Mouse (Mus musculus) liver, embryonic 16.5 days (tissue): ENCODE measurements around the gene Pip5k1a. TPM values are rescaled to one million over a fixed set of nuclear protein-coding genes. Genes with fewer than 3 reads are reported as not detected.
"Not testable (repeated sequence)": the region's sequence is repeated elsewhere in the genome, so short reads cannot be mapped to it uniquely, and the experiment has no call there.

Experiments
- ATAC-seq: fragments of 200-750 bp; cut with Nextera tagmentation; 2 replicates; pipeline ENCODE4 v1.8.0; 2017; ENCODE audit warnings: low read depth, mild to moderate bottlenecking, moderate number of reproducible peaks, moderate library complexity
- H3K27ac ChIP-seq: fragments of 300-500 bp; sonication (generic); 2 replicates; pipeline ENCODE4 v1.5.1; 2014; ENCODE audit warnings: mild to moderate bottlenecking, low read length
- H3K27me3 ChIP-seq: fragments of 300-500 bp; sonication (generic); 2 replicates; pipeline ENCODE4 v1.6.1; 2014; ENCODE audit warnings: low read depth, low read length, mixed read lengths; ENCODE audit not compliant: control insufficient read depth, insufficient read depth
- H3K36me3 ChIP-seq: fragments of 300-500 bp; sonication (generic); 2 replicates; pipeline ENCODE4 v1.6.1; 2014; ENCODE audit warnings: mild to moderate bottlenecking; ENCODE audit not compliant: control insufficient read depth, insufficient read depth
- H3K4me1 ChIP-seq: fragments of 300-500 bp; sonication (generic); 2 replicates; pipeline ENCODE4 v1.6.1; 2014; ENCODE audit warnings: low read depth, low read length, mixed read lengths; ENCODE audit not compliant: control insufficient read depth
- H3K4me2 ChIP-seq: fragments of 300-500 bp; sonication (generic); 2 replicates; pipeline ENCODE4 v1.6.1; 2014; ENCODE audit warnings: low read depth, low read length, mixed read lengths
- H3K4me3 ChIP-seq: fragments of 300-500 bp; sonication (generic); 2 replicates; pipeline ENCODE4 v1.5.1; 2014; ENCODE audit warnings: low read depth, mild to moderate bottlenecking, low read length
- H3K9ac ChIP-seq: fragments of 300-500 bp; sonication (generic); 2 replicates; pipeline ENCODE4 v1.6.1; 2014; ENCODE audit warnings: low read depth, low read length
- H3K9me3 ChIP-seq: fragments of 300-500 bp; sonication (generic); replicated peaks from 2 replicates; pipeline ENCODE4 v1.6.1; 2016; ENCODE audit warnings: low read length; ENCODE audit not compliant: control insufficient read depth
- WGBS: fragments of 180-500 bp; shearing (Covaris S2); extraction: QIAGEN DNeasy Blood & Tissue Kit; methylation state at CpG from one replicate; pipeline ENCODE4 v1.1.7; 2014; ENCODE audit not compliant: insufficient replicate concordance; 5-methylcytosine and 5-hydroxymethylcytosine counted together
- polyA plus RNA-seq: library from polyadenylated mRNA; unstranded; fragments of >200 nt; fragmentation: Nextera tagmentation; extraction: Ambion mirVana; gene quantifications from 2 replicates; pipeline ENCODE4 v1.2.1, GENCODE M21; 2015

The Pip5k1a gene
- polyA plus RNA-seq, 1 experiment from 2014 or later: 8.9 TPM

DNA sequence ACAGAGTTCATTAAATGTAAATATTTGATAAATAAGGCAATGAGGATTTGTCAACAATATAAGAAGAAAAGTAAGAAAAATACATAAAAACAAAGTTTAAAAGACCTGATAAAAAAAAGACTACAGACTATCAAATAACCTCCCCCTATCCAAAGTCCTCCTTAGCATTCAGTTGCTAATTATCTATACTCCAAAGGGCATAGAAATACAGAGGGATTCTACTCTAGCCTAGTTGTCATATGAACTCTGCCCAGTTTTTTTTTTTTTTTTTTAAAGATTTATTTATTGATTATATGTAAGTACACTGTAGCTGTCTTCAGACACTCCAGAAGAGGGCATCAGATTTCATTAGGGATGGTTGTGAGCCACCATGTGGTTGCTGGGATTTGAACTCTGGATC lies 578 bp upstream of the Pip5k1a start:
- ATAC-seq, H3K9ac ChIP-seq, H3K27me3 ChIP-seq, H3K36me3 ChIP-seq, H3K9me3 ChIP-seq: not testable (repeated sequence)
- H3K4me3 ChIP-seq: peak overlapping the region; percentile 98
- H3K4me2 ChIP-seq: peak overlapping the region; percentile 70
- peaks cover 31% of the 10 kb centered on the region for H3K4me1 ChIP-seq
- H3K27ac ChIP-seq: 0 out of 2 replicates have a peak overlapping the region, but pooled peaks have one; percentile 62

DNA sequence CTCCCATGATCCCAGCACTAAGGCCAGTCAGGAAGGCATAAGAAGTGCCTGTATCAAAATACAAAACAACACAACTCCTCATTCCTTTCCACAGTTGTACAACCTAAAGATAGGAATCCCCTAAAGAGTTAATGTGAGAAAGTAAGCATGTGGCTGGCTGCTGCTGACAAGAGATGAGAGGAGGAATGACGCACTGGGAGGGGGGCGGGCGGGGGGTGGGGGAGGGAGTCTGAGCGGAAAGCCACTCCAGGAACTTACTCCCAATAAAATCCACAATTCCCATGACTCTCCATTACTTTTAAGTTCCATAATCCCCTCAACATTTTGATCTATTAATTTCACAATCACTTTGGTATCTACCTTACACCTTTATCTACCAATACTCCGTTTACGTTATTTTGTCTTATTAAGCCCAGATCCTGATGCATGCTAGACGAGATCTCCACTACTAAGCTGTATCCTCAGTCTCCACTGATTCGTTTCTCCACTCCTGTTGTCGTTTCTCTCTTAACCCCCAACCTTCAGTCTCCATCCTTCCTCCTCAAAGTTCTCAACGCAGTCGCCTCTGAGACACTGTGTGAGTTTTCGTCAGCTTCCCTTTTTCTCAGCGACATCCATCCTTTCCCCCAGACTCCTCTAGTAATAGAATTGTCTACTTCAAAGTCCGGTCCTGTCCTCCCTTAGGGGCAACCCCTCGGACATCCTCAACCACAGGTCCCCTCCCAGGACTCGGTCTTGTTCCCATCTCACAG lies 968 bp downstream of the Pip5k1a start:
- Histone ChIP-seq H3K9ac (peak overlapping the region; percentile 98), H3K4me1 (peaks cover 26% of the 10 kb centered on the region), H3K27me3 (no peaks in the 10 kb centered on the region), H3K4me3 (peak overlapping the region; percentile 98), H3K36me3 (no peaks in the 10 kb centered on the region), H3K9me3 (no peaks in the 10 kb centered on the region), H3K27ac (peak overlapping the region; percentile 88), H3K4me2 (peak overlapping the region; percentile 65)
- 1% methylated on average over 16 of the region's 16 CpGs for WGBS
- ATAC-seq: no peak

DNA sequence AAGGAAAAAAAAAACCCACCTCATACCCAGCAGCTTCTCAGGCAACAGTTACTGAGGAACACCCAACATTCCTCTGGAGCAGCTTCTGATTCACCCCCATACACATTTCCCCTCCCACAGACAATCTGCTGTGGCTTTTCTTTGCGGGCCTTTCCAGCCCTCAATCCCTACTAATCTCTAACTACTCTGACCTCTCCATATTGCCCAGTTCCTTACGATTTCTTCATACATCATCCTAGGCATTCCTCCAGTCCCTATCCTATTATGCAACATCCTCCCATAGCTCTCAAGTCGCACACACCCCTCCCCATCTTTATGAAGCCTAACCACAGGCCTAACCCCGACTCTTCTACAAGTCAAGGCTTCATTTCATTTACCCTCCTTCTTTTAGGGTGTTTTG lies 1.6 kb downstream of the Pip5k1a start:
- no peak for ATAC-seq
- H3K4me3 ChIP-seq: peak overlapping the region; percentile 98
- 6% methylated on average over 4 of the region's 4 CpGs for WGBS
- no peaks in the 10 kb centered on the region for H3K9me3 ChIP-seq
- H3K4me2 ChIP-seq: peak overlapping the region; percentile 65
- H3K27me3 ChIP-seq: no peaks in the 10 kb centered on the region
- peak overlapping the region; percentile 98 for H3K9ac ChIP-seq
- H3K36me3 ChIP-seq: no peaks in the 10 kb centered on the region
- H3K4me1 ChIP-seq: peaks cover 22% of the 10 kb centered on the region
- peak overlapping the region; percentile 88; the same call in 1 of the 2 replicates for H3K27ac ChIP-seq

DNA sequence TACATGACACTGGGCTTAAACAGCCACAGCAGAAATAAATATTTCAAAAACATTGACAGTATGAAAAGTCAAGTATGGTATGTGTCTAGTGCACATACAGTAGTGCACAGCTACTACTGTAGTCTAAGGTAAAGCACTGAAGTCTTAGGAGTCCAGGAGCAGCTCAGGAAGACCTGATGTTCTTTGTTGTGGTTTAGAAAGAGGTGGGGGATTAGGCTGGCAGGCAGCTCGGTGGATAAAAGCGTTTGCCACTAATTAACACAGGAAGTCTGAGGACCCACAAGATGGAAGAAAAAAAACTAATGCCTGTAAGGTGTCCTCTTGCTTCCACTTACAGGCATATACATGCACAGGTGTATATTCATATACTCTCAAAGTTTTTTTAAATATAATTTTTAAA lies 5.9 kb downstream of the Pip5k1a start:
- 16% methylated on average over 2 of the region's 2 CpGs for WGBS
- no peak overlapping the region for H3K4me3 ChIP-seq

DNA sequence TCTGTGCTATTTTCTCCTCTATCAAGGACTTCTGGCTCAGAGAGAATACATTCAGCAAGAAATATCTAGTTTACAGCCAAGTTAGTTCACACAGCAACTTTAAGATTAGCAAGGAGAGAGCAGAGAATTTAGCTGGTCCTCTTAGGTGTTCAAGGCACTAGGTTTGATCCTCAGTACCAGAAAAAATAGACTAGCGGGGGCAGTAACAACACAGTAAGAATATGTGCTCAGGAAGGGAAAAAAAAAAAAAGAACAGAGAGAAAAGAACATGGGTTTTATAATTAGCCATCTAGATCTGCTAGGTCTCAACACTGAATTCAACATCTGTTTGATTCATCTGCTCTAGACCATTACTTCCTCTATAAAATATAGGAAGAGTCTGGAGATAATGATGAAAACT lies 18.7 kb downstream of the Pip5k1a start:
- H3K4me3 ChIP-seq: no peak overlapping the region
- no peaks in the 10 kb centered on the region for H3K36me3 ChIP-seq
- no peaks in the 10 kb centered on the region for H3K27me3 ChIP-seq
- ATAC-seq: no peak
- H3K27ac ChIP-seq: no peak overlapping the region
- H3K9ac ChIP-seq: no peak overlapping the region
- no peak overlapping the region for H3K4me2 ChIP-seq
- WGBS: 89% methylated on average over 1 of the region's 1 CpGs
- no peaks in the 10 kb centered on the region for H3K9me3 ChIP-seq
- peaks cover 2% of the 10 kb centered on the region; the same call in 1 of the 2 replicates for H3K4me1 ChIP-seq

More for the DNA sequence above, 5.9 kb downstream of the Pip5k1a start:
- Histone ChIP-seq H3K9ac (no peak overlapping the region), H3K4me1 (peaks cover 14% of the 10 kb centered on the region), H3K36me3 (peaks cover 7% of the 10 kb centered on the region), H3K27me3 (no peaks in the 10 kb centered on the region), H3K27ac (no peak overlapping the region), H3K9me3 (no peaks in the 10 kb centered on the region), H3K4me2 (no peak overlapping the region)
- ATAC-seq: no peak

DNA sequence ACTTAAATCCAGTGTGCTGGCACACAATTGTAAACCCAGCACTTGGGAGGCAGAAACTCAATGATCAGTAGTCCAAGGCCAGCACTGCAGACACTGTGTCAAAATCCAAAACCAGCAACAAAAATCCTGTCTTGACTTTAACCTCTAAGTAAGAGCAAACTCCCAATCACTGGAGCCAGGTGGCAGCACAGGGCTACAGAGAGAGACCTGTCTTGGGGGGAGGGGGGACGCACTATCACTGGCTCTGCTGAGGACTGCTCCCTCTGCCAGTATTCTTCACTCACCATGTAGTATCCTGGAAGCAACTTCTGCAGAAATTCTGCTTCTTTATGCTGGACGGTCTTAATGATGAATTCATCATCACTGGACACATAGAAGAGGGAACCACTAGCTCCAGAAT lies 35.1 kb downstream of the Pip5k1a start:
- WGBS: 86% methylated on average over 2 of the region's 2 CpGs
- H3K4me3 ChIP-seq: no peak overlapping the region
- H3K4me1 ChIP-seq: no peaks in the 10 kb centered on the region
- H3K36me3 ChIP-seq: peaks cover 56% of the 10 kb centered on the region
- H3K27me3 ChIP-seq: no peaks in the 10 kb centered on the region
- no peaks in the 10 kb centered on the region for H3K9me3 ChIP-seq
- no peak overlapping the region for H3K9ac ChIP-seq
- no peak overlapping the region for H3K4me2 ChIP-seq
- H3K27ac ChIP-seq: no peak overlapping the region
- no peak for ATAC-seq

DNA sequence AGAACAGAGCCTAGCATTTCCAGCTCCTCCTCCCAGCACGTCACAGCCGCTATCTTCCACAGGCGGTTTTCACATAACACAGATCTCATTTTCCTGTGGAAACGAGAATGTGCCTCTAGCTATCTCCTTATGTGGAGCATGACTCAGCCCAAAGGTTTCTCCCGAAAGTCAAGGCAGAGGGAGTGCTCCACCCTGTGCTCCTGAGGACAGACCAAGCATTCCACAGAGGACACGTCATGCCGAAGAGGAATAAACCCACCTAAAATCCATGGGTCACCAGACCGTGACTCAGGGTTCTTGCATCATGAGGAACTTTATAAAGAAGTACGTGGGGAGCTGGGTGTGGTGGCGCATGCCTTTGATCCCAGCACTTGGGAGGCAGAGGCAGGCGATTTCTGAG lies 40.2 kb downstream of the Pip5k1a start:
- peaks cover 77% of the 10 kb centered on the region for H3K36me3 ChIP-seq
- no peaks in the 10 kb centered on the region for H3K4me1 ChIP-seq
- H3K4me2 ChIP-seq: no peak overlapping the region
- 74% methylated on average over 11 of the region's 11 CpGs for WGBS
- H3K9ac ChIP-seq: no peak overlapping the region
- H3K27me3 ChIP-seq: no peaks in the 10 kb centered on the region
- no peak for ATAC-seq
- no peak overlapping the region for H3K4me3 ChIP-seq
- H3K9me3 ChIP-seq: no peaks in the 10 kb centered on the region
- H3K27ac ChIP-seq: no peak overlapping the region

DNA sequence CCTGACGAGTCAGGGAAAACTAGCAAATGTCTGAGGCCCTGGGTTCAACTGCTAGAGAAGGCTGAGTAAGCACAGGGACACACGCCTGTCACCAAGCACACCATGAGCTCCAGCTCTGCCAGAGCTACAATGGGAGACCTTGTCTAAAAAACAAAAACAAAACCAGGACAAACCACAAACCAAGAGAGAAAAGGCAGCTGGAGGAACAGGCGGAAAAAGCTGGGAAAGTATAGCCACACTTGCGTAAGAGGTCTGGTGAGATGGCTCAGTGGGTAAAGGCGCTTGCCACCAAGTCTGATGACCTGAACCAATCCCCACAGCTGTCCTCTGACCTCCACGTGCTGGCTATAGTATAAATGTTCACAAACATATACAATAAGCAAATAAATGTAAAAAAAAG lies 40.6 kb downstream of the Pip5k1a start:
- no peak overlapping the region for H3K4me2 ChIP-seq
- no peak overlapping the region for H3K27ac ChIP-seq
- H3K9ac ChIP-seq: no peak overlapping the region
- H3K4me1 ChIP-seq: no peaks in the 10 kb centered on the region
- no peaks in the 10 kb centered on the region for H3K9me3 ChIP-seq
- H3K4me3 ChIP-seq: no peak overlapping the region
- no peak for ATAC-seq
- no peaks in the 10 kb centered on the region for H3K27me3 ChIP-seq
- H3K36me3 ChIP-seq: peaks cover 76% of the 10 kb centered on the region
- 82% methylated on average over 6 of the region's 6 CpGs for WGBS

DNA sequence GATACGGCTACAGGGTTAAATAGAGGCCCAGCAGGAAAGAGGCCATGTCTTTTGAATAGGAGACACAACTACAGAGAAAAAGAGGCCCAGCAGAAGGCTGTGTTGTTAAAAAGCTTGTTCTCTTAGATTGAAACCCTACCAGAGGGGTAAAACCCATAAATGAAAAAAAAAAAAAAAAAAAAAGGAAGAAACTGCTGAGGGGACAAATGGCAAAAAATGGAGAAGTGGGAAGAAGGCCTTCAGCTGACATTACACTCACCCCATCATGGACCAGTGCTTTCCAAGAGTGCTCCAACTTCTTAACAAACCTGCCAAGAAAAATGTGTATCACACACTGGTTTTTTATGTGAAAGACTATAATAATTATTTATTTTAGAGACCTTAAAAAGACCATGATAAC lies 41.2 kb downstream of the Pip5k1a start:
- H3K27ac ChIP-seq: no peak overlapping the region
- H3K27me3 ChIP-seq: no peaks in the 10 kb centered on the region
- H3K4me3 ChIP-seq: no peak overlapping the region
- 89% methylated on average over 1 of the region's 1 CpGs for WGBS
- H3K9ac ChIP-seq: no peak overlapping the region
- H3K4me1 ChIP-seq: no peaks in the 10 kb centered on the region
- H3K4me2 ChIP-seq: no peak overlapping the region
- H3K9me3 ChIP-seq: no peaks in the 10 kb centered on the region
- ATAC-seq: no peak
- peaks cover 76% of the 10 kb centered on the region for H3K36me3 ChIP-seq
